Mouse (Mus musculus): Measurements from ENCODE around the gene Lsm2. TPM values are rescaled to one million over a fixed set of nuclear protein-coding genes. Genes with fewer than 3 reads are reported as not detected.
"Not testable (repeated sequence)": the region's sequence is repeated elsewhere in the genome, so short reads cannot be mapped to it uniquely, and the experiment has no call there.

Gene Lsm2
- polyA plus RNA-seq, 1 experiment from 2014 or later = 211 TPM

DNA sequence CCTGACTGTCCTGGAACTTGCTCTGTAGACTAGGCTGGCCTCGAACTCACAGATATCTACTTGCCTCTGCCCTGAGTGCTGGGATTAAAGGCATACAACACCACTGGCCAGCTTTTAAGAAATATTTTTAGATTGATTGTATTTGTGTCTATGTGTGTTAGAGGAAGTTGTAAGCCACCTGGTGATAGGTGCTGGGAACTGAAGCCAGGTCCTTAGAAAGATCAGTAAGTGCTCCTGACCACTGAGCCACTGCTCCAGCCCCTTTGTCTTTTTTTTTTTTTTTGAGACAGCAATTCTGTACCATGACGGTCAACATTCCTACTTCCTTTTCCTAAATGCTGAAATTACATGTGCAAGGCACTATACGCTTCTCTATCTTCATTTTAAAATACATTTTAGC, 28.4 kb upstream of the Lsm2 start:
- peaks cover 7% of the 10 kb centered on the region; the same call in 1 of the 2 replicates for H3K4me1 ChIP-seq (ENCODE audit: control insufficient read depth, insufficient read depth, low read length)
- H3K36me3 ChIP-seq (ENCODE audit: control insufficient read depth, insufficient read depth, low read length) = peaks cover 11% of the 10 kb centered on the region
- no peak overlapping the region for H3K27ac ChIP-seq (ENCODE audit: low read depth, low read length)
- H3K4me3 ChIP-seq (ENCODE audit: low read depth, low read length) = no peak overlapping the region; the same call in 1 of the 2 replicates
- no peak for ATAC-seq (ENCODE audit: insufficient read depth, low FRiP score, low TSS enrichment)
- DNase-seq (ENCODE audit: low spot score) = no peak
- 0 out of 2 replicates have a peak, but pooled peaks cover 3% of the 10 kb centered on the region for H3K27me3 ChIP-seq (ENCODE audit: control insufficient read depth, insufficient read depth, low read length)
- H3K4me2 ChIP-seq (ENCODE audit: low read depth) = no peak overlapping the region; the same call in 1 of the 2 replicates
- no peak overlapping the region for H3K9ac ChIP-seq (ENCODE audit: low read length)
- H3K9me3 ChIP-seq (ENCODE audit: control insufficient read depth, low read length) = no peaks in the 10 kb centered on the region
- WGBS = 92% methylated on average over 3 of the region's 3 CpGs

- H3K9me3 ChIP-seq (ENCODE audit: control insufficient read depth, low read length) = no peaks in the 10 kb centered on the region
- no peak overlapping the region for H3K9ac ChIP-seq (ENCODE audit: low read length)
- 94% methylated on average over 4 of the region's 4 CpGs for WGBS
- no peak for DNase-seq (ENCODE audit: low spot score)
- H3K36me3 ChIP-seq (ENCODE audit: control insufficient read depth, insufficient read depth, low read length) = peaks cover 11% of the 10 kb centered on the region
- ATAC-seq (ENCODE audit: insufficient read depth, low FRiP score, low TSS enrichment) = no peak
- no peak overlapping the region for H3K4me3 ChIP-seq (ENCODE audit: low read depth, low read length)
- H3K27me3 ChIP-seq (ENCODE audit: control insufficient read depth, insufficient read depth, low read length) = 0 out of 2 replicates have a peak, but pooled peaks cover 3% of the 10 kb centered on the region
- no peak overlapping the region for H3K27ac ChIP-seq (ENCODE audit: low read depth, low read length)
- peaks cover 7% of the 10 kb centered on the region; the same call in 1 of the 2 replicates for H3K4me1 ChIP-seq (ENCODE audit: control insufficient read depth, insufficient read depth, low read length)
- no peak overlapping the region for H3K4me2 ChIP-seq (ENCODE audit: low read depth)
Observed at GRCm38 (mm10) chr17:34953904-34954303, 27.8 kb upstream of the Lsm2 start.

DNA sequence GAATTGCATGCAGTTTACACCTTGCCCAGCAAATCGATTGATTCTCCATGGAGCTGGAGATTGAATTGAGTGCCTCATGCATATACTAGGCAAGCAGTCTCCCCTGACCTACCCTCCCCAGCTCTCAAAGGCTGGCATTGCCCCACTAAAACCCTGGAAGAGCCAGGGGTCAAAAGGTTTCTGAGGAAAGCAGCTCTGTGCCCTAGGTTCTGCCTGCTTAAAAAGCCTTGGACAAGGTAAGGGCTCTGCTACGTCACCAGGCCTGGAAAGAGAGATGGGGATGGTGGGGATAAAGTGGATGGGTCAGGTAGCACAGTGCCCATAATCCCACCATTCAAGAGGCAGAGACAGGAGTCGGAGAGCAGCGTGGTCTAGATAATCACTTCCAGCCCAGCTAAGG, 26.8 kb upstream of the Lsm2 start:
- peaks cover 7% of the 10 kb centered on the region for H3K4me1 ChIP-seq (ENCODE audit: control insufficient read depth, insufficient read depth, low read length)
- peaks cover 8% of the 10 kb centered on the region for H3K36me3 ChIP-seq (ENCODE audit: control insufficient read depth, insufficient read depth, low read length)
- WGBS = 80% methylated on average over 4 of the region's 4 CpGs
- DNase-seq (ENCODE audit: low spot score) (no peak), ATAC-seq (ENCODE audit: insufficient read depth, low FRiP score, low TSS enrichment) (no peak)
- no peaks in the 10 kb centered on the region for H3K9me3 ChIP-seq (ENCODE audit: control insufficient read depth, low read length)
- no peak overlapping the region for H3K27ac ChIP-seq (ENCODE audit: low read depth, low read length)
- H3K4me2 ChIP-seq (ENCODE audit: low read depth) = no peak overlapping the region
- 0 out of 2 replicates have a peak, but pooled peaks cover 3% of the 10 kb centered on the region for H3K27me3 ChIP-seq (ENCODE audit: control insufficient read depth, insufficient read depth, low read length)
- no peak overlapping the region for H3K9ac ChIP-seq (ENCODE audit: low read length)
- no peak overlapping the region for H3K4me3 ChIP-seq (ENCODE audit: low read depth, low read length)

- H3K4me3 ChIP-seq (ENCODE audit: low read depth, low read length) = no peak overlapping the region
- peaks cover 7% of the 10 kb centered on the region; the same call in 1 of the 2 replicates for H3K27me3 ChIP-seq (ENCODE audit: control insufficient read depth, insufficient read depth, low read length)
- no peaks in the 10 kb centered on the region for H3K9me3 ChIP-seq (ENCODE audit: control insufficient read depth, low read length)
- H3K36me3 ChIP-seq (ENCODE audit: control insufficient read depth, insufficient read depth, low read length) = no peaks in the 10 kb centered on the region; the same call in 1 of the 2 replicates
- H3K4me2 ChIP-seq (ENCODE audit: low read depth) = no peak overlapping the region
- DNase-seq (ENCODE audit: low spot score) = no peak
- peaks cover 6% of the 10 kb centered on the region for H3K4me1 ChIP-seq (ENCODE audit: control insufficient read depth, insufficient read depth, low read length)
- WGBS = 83% methylated on average over 3 of the region's 3 CpGs
- H3K27ac ChIP-seq (ENCODE audit: low read depth, low read length) = no peak overlapping the region
- H3K9ac ChIP-seq (ENCODE audit: low read length) = no peak overlapping the region
- no peak for ATAC-seq (ENCODE audit: insufficient read depth, low FRiP score, low TSS enrichment)
Observed at GRCm38 (mm10) chr17:34955884-34956283, 25.8 kb upstream of the Lsm2 start.

GRCm38 (mm10) chr17:34956340-34956739, 25.3 kb upstream of the Lsm2 start:
- Histone ChIP-seq H3K27ac (ENCODE audit: low read depth, low read length) (no peak overlapping the region), H3K9ac (ENCODE audit: low read length) (no peak overlapping the region), H3K4me1 (ENCODE audit: control insufficient read depth, insufficient read depth, low read length) (peaks cover 3% of the 10 kb centered on the region; the same call in 1 of the 2 replicates), H3K9me3 (ENCODE audit: control insufficient read depth, low read length) (no peaks in the 10 kb centered on the region), H3K27me3 (ENCODE audit: control insufficient read depth, insufficient read depth, low read length) (peaks cover 7% of the 10 kb centered on the region; the same call in 1 of the 2 replicates), H3K36me3 (ENCODE audit: control insufficient read depth, insufficient read depth, low read length) (no peaks in the 10 kb centered on the region), H3K4me3 (ENCODE audit: low read depth, low read length) (no peak overlapping the region), H3K4me2 (ENCODE audit: low read depth) (no peak overlapping the region)
- no peak for ATAC-seq (ENCODE audit: insufficient read depth, low FRiP score, low TSS enrichment)
- WGBS = 48% methylated on average over 1 of the region's 1 CpGs
- DNase-seq (ENCODE audit: low spot score) = no peak

DNA sequence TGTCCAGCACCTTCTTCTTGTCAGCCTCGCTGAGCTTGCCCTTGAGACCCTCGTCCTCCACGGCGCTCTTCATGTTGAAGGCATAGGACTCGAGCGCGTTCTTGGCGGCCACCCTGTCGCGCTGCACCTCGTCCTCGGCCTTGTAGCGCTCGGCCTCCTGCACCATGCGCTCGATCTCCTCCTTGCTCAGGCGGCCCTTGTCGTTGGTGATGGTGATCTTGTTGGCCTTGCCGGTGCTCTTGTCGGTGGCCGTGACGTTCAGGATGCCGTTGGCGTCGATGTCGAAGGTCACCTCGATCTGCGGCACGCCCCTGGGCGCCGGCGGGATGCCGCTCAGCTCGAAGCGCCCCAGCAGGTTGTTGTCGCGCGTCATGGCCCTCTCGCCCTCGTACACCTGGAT, 24.4 kb upstream of the Lsm2 start:
- ATAC-seq (ENCODE audit: insufficient read depth, low FRiP score, low TSS enrichment); H3K27me3 ChIP-seq (ENCODE audit: control insufficient read depth, insufficient read depth, low read length): not testable (repeated sequence)

GRCm38 (mm10) chr17:34957966-34958365, 23.7 kb upstream of the Lsm2 start:
- not testable (repeated sequence) for ATAC-seq (ENCODE audit: insufficient read depth, low FRiP score, low TSS enrichment); H3K9me3 ChIP-seq (ENCODE audit: control insufficient read depth, low read length); H3K4me3 ChIP-seq (ENCODE audit: low read depth, low read length); H3K27ac ChIP-seq (ENCODE audit: low read depth, low read length); H3K27me3 ChIP-seq (ENCODE audit: control insufficient read depth, insufficient read depth, low read length); H3K36me3 ChIP-seq (ENCODE audit: control insufficient read depth, insufficient read depth, low read length); DNase-seq (ENCODE audit: low spot score); H3K9ac ChIP-seq (ENCODE audit: low read length); H3K4me2 ChIP-seq (ENCODE audit: low read depth); H3K4me1 ChIP-seq (ENCODE audit: control insufficient read depth, insufficient read depth, low read length)
- 23% methylated on average over 20 of the region's 40 CpGs for WGBS

More for the DNA sequence above, 24.4 kb upstream of the Lsm2 start:
- not testable (repeated sequence) for H3K36me3 ChIP-seq (ENCODE audit: control insufficient read depth, insufficient read depth, low read length); H3K9ac ChIP-seq (ENCODE audit: low read length); H3K4me1 ChIP-seq (ENCODE audit: control insufficient read depth, insufficient read depth, low read length); DNase-seq (ENCODE audit: low spot score); H3K4me3 ChIP-seq (ENCODE audit: low read depth, low read length); H3K9me3 ChIP-seq (ENCODE audit: control insufficient read depth, low read length); H3K27ac ChIP-seq (ENCODE audit: low read depth, low read length); H3K4me2 ChIP-seq (ENCODE audit: low read depth)
- WGBS = 18% methylated on average over 29 of the region's 40 CpGs

DNA sequence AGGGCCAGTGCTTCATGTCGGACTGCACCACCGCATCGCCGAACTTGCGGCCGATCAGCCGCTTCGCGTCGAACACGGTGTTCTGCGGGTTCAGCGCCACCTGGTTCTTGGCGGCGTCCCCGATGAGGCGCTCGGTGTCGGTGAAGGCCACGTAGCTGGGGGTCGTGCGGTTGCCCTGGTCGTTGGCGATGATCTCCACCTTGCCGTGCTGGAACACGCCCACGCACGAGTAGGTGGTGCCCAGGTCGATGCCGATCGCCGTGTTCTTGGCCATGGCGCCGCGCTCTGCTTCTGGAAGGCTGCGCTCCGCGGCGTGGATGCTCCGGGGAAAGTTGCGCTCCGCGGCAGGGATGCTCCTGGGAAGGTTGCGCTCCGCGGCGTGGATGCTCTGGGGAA, 22.9 kb upstream of the Lsm2 start:
- H3K9me3 ChIP-seq (ENCODE audit: control insufficient read depth, low read length); H3K27ac ChIP-seq (ENCODE audit: low read depth, low read length); H3K9ac ChIP-seq (ENCODE audit: low read length); DNase-seq (ENCODE audit: low spot score); H3K4me1 ChIP-seq (ENCODE audit: control insufficient read depth, insufficient read depth, low read length); H3K36me3 ChIP-seq (ENCODE audit: control insufficient read depth, insufficient read depth, low read length); H3K27me3 ChIP-seq (ENCODE audit: control insufficient read depth, insufficient read depth, low read length): not testable (repeated sequence)
- WGBS = under 1% methylated on average over 24 of the region's 47 CpGs
- Histone ChIP-seq H3K4me3 (ENCODE audit: low read depth, low read length) (peak overlapping the region; percentile 43), H3K4me2 (ENCODE audit: low read depth) (peak overlapping the region; percentile 76)
- peak; percentile 56 for ATAC-seq (ENCODE audit: insufficient read depth, low FRiP score, low TSS enrichment)

DNA sequence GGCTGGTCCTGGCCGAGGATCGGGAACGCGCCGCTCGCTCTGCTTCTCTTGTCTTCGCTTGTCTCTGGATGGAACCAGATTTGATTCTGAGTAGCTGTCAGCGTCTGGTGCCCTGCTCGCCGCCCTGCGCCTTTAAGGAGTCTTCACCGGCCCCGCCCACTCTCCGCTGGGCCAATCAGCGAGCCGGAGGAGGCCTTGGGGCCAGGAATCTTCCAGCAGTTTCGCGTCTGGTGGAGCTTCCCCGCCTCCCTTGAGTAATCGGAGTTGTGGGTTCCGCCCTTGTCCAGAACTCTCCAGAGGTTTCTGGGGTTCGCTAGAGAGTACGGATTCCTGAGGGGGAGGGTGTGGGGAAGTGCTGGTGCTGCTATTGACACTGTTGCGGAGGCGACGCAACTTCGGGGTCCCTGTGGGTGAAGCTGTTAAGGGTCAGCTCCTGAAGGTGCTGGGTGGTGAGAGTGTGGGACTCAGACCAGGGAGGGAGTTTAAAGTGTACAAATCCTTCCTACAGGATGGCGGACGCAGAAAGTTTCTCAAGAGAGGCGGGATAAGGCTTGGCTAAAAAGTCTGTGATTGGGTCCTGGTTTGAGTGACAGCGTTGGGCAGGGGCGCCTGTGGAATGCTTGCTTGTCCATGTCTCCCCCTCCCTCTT, 22.4 kb upstream of the Lsm2 start, which contains the start of gene Hspa1b:
Gene Hspa1b (minus strand): TSS at position 109 of the 649 bp plus-strand sequence.
- peak within 1 kb of the TSS; percentile 57 for H3K9ac ChIP-seq (ENCODE audit: low read length)
- not testable (repeated sequence) for H3K36me3 ChIP-seq (ENCODE audit: control insufficient read depth, insufficient read depth, low read length); H3K4me1 ChIP-seq (ENCODE audit: control insufficient read depth, insufficient read depth, low read length); H3K9me3 ChIP-seq (ENCODE audit: control insufficient read depth, low read length); H3K27ac ChIP-seq (ENCODE audit: low read depth, low read length); H3K27me3 ChIP-seq (ENCODE audit: control insufficient read depth, insufficient read depth, low read length)
- WGBS = under 1% methylated on average over 23 of the region's 32 CpGs
- H3K4me2 ChIP-seq (ENCODE audit: low read depth) = peak within 1 kb of the TSS; percentile 76
- DNase-seq (ENCODE audit: low spot score) = peak; percentile 72
- ATAC-seq (ENCODE audit: insufficient read depth, low FRiP score, low TSS enrichment) = peak; percentile 92
- H3K4me3 ChIP-seq (ENCODE audit: low read depth, low read length) = peak within 1 kb of the TSS; percentile 43

All from neural tube, embryonic 11.5 days (tissue).